Mouse (Mus musculus) small intestine, adult 2 months (tissue): Measurements from ENCODE around the gene Mut.

Source experiments
- CTCF ChIP-seq: fragments of 200-500 bp; IDR thresholded peaks from 2 replicates; pipeline ENCODE4 v1.5.1; 2012; ENCODE audit warnings: low read depth, mild to moderate bottlenecking, control low read depth, inconsistent platforms, low read length, moderate library complexity, mixed read lengths; ENCODE audit not compliant: insufficient replicate concordance, insufficient read length; ENCODE audit errors: extremely low read depth
- POLR2A ChIP-seq: fragments of 200-500 bp; IDR thresholded peaks from 2 replicates; pipeline ENCODE4 v1.6.1; 2012; ENCODE audit warnings: low read depth, mild to moderate bottlenecking, control low read depth, inconsistent platforms, low read length, moderate library complexity

GRCm38 (mm10) chr17:40914250-40914649, 20.2 kb upstream of the Mut start, which contains the start of gene Glyatl3:
- no peak for TF ChIP-seq POLR2A
- TF ChIP-seq CTCF = no peak
